Mouse (Mus musculus) brain, embryonic 18.5 days (tissue): ENCODE data around the gene Tmem106c.

Experiments used
- DNase-seq: peaks from one replicate; pipeline ENCODE4 v3.0.0-alpha.2; 2012; ENCODE audit warnings: low read depth, low spot score

Tmem106c gene

DNA sequence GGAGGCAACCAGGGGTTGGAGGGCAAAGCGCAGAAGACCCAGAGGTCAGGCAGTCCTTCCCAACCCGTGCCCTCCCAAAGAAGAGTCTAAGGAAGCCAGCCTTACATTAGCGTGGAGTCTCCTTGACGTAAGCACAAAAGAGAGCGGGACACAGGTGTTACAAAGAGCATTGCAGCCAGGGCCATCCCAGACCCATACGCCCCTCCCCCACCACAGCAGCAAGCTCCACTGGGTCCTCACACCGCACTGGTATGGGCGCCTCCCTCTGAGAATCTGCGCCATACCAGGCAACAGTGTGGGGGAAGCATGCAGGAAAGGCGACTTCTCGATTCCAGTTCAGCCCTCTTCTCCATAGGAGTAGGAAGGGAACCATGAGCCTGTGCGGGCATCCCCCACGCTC is 35.5 kb downstream of the Tmem106c start:
- DNase-seq, result no peak

DNA sequence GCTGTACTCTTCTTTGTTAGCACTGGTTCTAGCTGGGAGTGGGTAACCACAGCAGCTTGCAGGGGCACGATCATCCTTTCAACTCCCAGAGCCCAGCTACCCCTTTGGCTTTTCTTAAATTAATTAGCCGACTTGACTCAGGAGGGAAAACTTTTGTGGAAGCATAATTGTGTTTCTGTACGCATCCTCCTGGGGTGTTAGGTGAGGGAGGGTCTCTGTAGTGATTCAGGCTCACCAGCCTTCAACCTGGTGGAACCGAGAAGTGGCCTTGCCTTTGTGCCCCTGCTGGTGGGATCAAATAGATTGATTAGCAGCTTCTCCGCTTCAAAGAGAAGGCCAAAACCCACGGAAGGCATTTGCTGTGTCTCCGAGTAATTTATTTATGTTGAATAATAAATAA is 36.0 kb downstream of the Tmem106c start:
- no peak for DNase-seq

DNA sequence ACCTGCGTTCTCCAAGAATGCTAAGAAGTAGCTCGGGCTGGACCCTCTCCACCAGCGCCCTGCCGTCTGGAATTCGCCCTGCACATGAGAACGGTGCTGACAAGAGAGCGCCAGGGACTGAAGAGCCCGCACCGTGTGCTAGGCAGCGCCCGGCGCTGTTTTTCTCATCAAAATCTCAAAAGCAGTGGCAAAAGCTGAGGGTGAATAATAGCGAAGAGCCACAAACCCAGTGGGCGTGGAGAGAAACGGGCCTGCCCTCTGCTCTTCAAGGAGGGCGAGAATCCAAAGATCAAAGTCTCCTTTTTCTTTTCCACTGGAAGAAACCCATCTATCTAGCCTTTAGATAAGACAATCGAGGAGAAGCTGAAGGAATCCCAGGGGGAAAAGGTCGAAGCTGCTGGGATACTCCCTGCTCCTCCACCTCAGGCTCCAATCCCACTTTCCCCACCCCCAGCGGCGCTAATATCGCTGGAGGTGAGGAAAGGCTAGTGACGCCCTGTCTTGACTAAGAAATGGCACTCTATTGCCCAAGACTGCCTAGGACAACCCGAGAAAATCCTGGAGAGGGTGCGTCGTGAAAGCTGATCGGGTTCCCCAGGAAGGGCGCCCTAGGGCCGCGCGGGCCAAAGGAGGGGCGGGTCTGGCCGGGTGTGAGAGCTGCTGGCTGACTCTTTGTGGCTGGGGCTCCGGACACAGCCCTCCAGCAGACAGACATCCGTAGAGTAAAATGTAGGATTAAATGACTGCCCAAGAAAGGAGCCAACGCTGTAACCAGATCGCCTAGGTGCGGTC is 37.5 kb downstream of the Tmem106c start:
- no peak for DNase-seq

DNA sequence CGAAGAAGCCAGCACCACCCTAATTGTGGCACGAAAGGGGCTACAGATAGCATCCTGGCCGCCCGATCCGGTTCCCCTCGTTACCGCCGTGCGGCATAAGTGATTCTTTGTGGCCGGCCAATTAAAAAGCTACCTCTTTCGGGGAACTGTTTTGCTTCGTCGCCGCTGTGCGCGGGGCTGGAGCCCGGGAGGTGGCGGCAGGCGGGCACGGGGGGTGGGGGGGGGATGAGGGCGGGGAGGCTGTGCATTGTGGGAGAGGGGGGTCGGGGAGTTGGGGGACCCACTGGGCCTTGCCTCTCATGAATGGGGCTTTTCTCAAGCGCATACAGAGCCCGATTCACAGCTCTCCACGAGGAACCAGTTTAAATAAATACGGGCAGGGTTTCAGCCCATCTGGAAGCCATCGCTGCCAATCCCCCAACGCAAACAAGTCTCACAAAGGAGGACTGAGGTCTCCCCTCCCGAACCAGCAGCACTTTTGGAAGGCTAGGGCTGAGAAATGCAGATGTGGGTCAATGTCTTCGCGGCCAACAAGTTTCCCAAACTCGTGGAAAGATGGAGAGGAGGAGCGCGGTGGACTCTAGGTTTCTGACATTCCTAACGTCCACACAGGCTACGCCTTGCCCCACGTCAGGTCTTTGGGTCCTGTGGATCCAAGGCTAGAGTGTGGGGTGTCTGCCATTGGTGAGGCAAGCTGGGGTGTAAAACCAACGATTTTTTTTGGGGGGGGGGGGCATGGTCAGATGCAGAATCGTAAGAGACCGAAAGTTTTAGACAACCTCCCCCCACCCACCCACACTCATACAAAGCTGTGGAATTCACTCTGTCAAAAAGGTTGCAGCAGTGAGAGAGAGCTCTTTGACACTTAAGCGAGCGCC is 38.4 kb downstream of the Tmem106c start:
- DNase-seq, result no peak

DNA sequence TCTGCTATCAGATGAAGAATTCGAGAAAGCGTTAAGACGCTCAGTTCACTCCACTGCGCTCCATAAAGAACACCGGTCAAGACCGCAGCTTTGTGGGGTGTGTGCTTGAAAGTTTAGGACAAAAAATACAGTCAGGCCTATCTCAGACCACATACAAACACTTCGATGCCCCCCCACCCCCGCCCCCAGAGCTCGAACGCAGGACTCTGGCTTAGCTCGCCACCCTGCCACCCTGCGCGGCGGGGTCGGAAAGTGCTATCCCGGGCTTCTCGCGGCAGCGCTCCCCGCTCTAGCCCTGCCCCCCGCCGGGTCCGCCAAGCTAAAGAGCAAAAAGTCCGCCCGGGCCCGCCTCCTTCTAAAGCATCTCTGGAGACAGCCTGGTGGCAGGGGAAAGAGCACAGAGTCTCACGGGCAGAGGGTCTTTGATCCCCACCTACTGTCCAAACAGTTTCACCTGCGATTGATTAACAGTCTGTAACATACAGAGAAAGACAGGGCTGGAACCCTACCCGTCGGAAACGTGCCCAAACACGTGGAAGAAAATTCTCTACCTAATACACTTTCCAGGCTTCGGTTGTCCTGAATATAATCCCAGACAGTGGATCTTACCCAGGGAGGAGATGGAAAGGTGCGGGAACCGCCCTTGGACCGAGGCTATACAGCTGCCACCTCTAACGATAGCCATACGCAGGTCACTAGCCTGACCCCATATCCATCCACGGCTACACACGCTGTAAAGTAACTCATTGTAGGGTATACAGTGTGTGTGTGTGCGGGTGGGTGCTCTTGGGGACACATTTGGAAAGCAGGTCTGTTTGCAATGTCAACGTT is 39.2 kb downstream of the Tmem106c start:
- DNase-seq, result no peak

DNA sequence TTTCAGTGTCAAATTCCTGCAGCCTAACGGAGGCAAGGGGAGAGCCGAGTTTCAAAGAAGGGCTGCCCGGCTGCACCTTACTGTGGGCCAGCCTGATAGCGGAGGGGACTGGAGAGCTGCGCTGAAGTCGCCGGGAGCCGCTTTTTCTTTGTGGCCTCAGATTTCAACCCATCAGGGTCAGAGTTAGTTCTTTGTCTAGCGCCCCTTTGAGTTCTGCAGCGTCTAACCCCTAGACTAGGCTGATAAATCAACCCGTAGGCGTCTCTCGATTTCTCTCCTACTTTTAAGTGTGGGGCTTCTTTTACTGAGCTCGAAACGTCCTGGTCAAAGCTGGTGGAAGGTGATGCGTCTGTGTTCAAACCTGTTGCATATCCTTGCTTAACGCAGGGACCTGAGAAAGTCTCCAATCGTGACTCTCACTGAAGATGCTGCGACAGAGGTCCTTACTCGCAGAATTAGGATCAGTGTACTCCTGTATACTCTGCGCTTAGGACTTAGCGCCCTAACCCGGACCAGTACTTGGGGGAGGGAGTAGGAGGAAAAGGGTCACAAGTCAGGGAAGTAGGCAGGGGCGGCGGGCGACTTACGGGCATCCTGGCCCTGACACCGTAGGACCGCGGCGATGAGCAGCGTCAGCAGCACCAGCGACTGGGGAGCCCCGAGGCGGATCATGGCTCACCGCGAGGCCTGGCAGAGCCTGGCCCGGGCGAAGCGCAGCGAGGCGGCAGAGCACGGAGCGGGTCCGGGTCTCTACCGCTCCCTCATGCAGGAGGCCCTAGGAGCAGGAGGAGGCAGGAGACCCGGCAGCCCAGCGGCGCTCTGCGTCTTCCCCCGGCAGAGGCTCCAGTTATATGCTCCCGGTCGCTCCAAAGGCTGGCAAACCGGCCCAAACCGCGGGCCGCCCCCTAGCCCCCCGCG is 40.1 kb downstream of the Tmem106c start, which contains the start of gene Col2a1:
Gene Col2a1 (minus strand): TSS at position 874 of the 918 bp plus-strand sequence.
- no peak for DNase-seq

DNA sequence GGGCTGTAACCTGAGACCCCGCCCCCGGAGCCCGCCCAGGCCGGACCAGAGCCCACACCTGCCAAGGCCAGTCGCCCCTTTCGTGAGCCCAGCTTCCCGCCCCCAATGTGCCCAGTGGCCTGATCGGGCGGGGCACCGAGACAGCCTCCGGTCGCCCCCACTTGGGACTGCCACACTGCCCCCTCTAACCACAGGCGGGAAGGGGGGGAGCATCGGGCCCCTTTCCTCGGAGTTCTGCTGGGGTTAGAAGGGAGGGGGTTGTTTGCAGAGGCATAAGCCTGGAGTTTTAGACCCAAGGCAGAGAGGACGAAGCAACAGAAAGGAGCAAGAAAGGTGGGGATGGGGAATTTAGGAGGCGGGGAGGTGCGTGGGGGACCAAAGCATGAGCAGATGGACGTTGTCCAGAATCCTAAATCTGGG is 40.8 kb downstream of the Tmem106c start:
- DNase-seq, result no peak

DNA sequence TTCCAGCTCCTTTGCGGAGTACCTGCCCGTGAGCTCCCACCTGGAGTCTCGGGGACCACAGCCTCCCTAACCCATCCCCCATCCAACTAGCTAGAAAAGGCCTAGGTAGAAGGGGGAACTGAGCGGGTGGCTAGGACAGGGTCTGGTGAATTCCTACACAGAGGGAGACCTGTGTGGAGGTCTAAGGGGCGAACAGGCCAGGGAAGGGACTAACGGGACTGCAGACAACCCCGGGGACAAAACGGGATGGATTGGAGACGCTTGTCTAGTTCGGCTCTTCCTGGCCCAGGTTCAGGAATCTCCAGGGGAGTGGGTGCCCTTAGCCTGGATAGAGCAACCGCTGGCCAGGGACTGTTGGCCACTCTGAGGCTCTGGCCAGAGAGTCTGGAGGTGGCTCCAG is 41.2 kb downstream of the Tmem106c start:
- DNase-seq, result no peak

DNA sequence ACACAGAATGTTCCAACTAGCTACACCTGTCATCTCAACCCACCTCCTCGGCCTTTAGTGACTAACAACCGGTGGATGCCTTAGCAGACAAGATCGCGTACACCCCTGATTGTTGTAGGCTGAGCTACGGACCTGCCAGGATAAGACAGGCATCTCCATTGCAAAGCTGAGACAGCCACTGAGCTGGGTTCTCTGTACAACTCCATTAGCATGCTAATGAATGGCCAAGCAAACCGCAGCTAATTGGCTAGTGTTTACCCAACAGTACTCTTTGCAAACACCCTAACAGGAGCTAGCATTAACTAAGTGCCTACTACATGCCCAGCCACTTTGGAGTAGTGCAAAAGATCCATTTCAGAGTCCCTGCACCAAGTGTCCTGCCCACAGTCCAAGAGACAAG is 48.8 kb downstream of the Tmem106c start:
- DNase-seq, result no peak

DNA sequence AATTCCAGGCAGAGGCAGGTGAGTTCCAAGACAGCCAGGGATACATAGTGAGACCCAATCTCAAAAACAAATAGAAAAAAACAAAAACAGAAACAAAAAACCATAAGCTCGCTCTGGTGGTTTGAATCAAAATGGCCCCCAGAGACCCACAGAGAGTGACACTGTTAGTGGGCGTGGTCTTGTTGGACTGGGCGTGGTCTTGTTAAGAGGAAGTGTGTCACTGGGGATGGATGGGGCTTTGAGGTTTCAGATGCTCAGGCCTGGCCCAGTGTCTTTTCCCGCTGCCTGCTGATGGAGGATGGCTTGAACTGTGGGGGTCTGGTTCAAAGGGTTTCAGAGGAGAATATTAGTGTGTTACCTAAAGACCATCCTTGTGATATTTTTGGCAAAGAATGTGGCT is 53.9 kb downstream of the Tmem106c start:
- DNase-seq, result no peak

DNA sequence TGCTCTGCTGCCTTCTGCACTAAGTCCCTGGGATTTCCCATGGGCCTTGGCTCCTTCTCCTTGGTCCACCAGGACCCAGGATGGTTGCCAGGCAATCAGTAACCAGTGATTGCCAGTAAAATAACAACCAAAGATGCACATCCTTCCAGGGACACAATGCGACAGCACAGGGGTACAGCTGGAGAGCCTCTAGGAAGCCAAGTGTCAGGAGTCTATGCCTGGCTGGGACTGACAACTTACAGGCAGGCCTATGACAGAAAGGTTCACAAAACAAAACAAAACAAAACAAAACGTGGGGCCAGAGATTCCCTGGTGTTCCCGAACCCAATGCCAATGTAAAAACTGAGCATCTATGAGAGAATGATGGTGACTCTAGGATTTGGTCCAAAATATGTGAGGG is 55.0 kb downstream of the Tmem106c start:
- no peak for DNase-seq
